Mouse (Mus musculus): ENCODE measurements around the gene Lgals1.

- no peak for TF ChIP-seq CTCF (IDR thresholded peaks at IDR 0.05; ENCODE audit: low read depth, low read length)
- no peak for TF ChIP-seq POLR2A (IDR thresholded peaks at IDR 0.05; ENCODE audit: borderline replicate concordance, low read depth, low read length)
These were observed 11.4 kb downstream of the Lgals1 start for GRCm38 (mm10) chr15:78937963-78938362.

All from bone marrow macrophage, adult 2 months (primary cell).